Mouse (Mus musculus): ENCODE measurements around the gene Rundc3a. TPM values are rescaled to one million over a fixed set of nuclear protein-coding genes. Genes with fewer than 3 reads are reported as not detected.
"Not testable (repeated sequence)": the region's sequence is repeated elsewhere in the genome, so short reads cannot be mapped to it uniquely, and the experiment has no call there.

The Rundc3a gene
- total RNA-seq, 2 experiments from 2014 or later, result 261 to 262 TPM

- intact Hi-C loops (cut with DNase I), result no loop called here
- DNase-seq, result no peak
Observed at GRCm38 (mm10) chr11:102386121-102386520, 7.1 kb upstream of the Rundc3a start.

- DNase-seq; intact Hi-C loops (cut with DNase I): not testable (repeated sequence)
Observed at GRCm38 (mm10) chr11:102389436-102389835, 3.8 kb upstream of the Rundc3a start.

- no peak for DNase-seq
- intact Hi-C loops (cut with DNase I), result no loop called here
Observed at GRCm38 (mm10) chr11:102392441-102393237, 564 bp upstream of the Rundc3a start.

- intact Hi-C loops (cut with DNase I), result loop anchor here (2.0 kb wide), 1 partner anchor 73 kb away; no protein-coding TSS in a partner anchor
- DNase-seq, result peak; percentile 67
Observed at GRCm38 (mm10) chr11:102393719-102394420, 667 bp downstream of the Rundc3a start.

- intact Hi-C loops (cut with DNase I), result loop anchor here (2.0 kb wide), 1 partner anchor 74 kb away; no protein-coding TSS in a partner anchor
- no peak for DNase-seq
Observed at GRCm38 (mm10) chr11:102394421-102395124, 1.4 kb downstream of the Rundc3a start.

GRCm38 (mm10) chr11:102395250-102395649, 2.0 kb downstream of the Rundc3a start:
- DNase-seq, result peak; percentile 61
- intact Hi-C loops (cut with DNase I), result loop anchor here (2.0 kb wide), 1 partner anchor 74 kb away; no protein-coding TSS in a partner anchor

GRCm38 (mm10) chr11:102396263-102396662, 3.1 kb downstream of the Rundc3a start:
- DNase-seq, result no peak
- intact Hi-C loops (cut with DNase I), result no loop called here

GRCm38 (mm10) chr11:102396671-102397141, 3.5 kb downstream of the Rundc3a start:
- no peak for DNase-seq
- intact Hi-C loops (cut with DNase I), result no loop called here

GRCm38 (mm10) chr11:102398007-102398825, 5.0 kb downstream of the Rundc3a start:
- peak; percentile 62 for DNase-seq
- intact Hi-C loops (cut with DNase I), result no loop called here

GRCm38 (mm10) chr11:102399107-102399506, 5.9 kb downstream of the Rundc3a start:
- DNase-seq, result no peak
- intact Hi-C loops (cut with DNase I), result no loop called here

GRCm38 (mm10) chr11:102399610-102400072, 6.4 kb downstream of the Rundc3a start:
- DNase-seq, result no peak
- intact Hi-C loops (cut with DNase I), result no loop called here

- no peak for DNase-seq
- intact Hi-C loops (cut with DNase I), result no loop called here
Observed at GRCm38 (mm10) chr11:102400513-102401084, 7.4 kb downstream of the Rundc3a start.

GRCm38 (mm10) chr11:102401898-102402500, 8.8 kb downstream of the Rundc3a start:
- no peak for DNase-seq
- intact Hi-C loops (cut with DNase I), result no loop called here

GRCm38 (mm10) chr11:102403657-102404056, 10.5 kb downstream of the Rundc3a start:
- intact Hi-C loops (cut with DNase I), result no loop called here
- DNase-seq, result no peak

- DNase-seq, result no peak
- intact Hi-C loops (cut with DNase I), result loop anchor here (5.0 kb wide), 1 partner anchor 87 kb away; the partner anchor contains the start of gene Ubtf
Observed at GRCm38 (mm10) chr11:102404161-102405010, 11.2 kb downstream of the Rundc3a start.

GRCm38 (mm10) chr11:102405544-102406285, 12.5 kb downstream of the Rundc3a start:
- DNase-seq, result no peak
- intact Hi-C loops (cut with DNase I), result loop anchor here (5.0 kb wide), 1 partner anchor 88 kb away; the partner anchor contains the start of gene Ubtf

- intact Hi-C loops (cut with DNase I), result loop anchor here (5.0 kb wide), 1 partner anchor 89 kb away; the partner anchor contains the start of gene Ubtf
- DNase-seq, result no peak
Observed at GRCm38 (mm10) chr11:102406401-102406800, 13.2 kb downstream of the Rundc3a start.
